Mouse (Mus musculus): ENCODE data around the gene Cers5.

DNA sequence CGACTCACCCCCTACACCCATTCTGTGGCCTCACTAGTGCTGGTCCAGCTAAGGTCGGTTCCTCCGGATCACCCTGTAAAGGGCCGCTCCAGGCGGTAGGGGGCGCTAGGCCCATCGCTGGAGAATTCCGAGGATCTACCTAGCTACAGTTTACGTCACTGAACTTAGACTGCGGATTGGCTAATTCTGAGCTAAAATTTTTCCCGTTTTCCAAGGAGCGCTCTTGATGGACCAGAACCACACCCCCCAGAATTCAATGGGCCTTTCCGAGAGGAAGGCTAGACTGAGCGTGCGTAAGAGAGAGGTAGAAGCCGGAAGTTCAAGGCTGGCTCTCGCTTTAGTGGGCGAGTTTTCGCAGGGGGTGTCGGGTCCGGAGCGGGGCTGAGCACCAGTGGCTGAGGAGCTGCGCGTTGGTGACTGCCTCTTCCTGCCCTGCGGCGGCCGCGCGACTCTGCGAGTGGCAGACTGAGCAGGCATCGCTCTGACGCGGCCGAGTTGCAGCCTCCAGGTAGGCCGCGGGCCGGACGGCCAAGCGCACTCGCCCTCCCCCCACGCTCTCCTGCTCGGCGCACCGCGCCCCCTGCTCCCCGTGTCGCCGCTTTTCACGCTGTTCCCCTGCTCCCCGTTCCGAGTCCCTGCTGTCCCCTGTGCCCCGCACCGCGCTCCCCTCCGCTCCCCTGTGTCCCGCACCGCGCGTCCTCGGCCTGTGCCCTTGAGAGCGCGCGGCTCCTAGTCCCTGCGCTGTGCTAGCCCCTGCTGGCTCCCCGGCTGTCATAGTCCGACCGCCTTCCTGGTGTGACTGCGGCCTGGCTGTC, 47.1 kb downstream of the Cers5 start, which contains the start of gene Cox14:
- peak; percentile 65 for TF ChIP-seq POLR2A (IDR thresholded peaks at IDR 0.05; ENCODE audit: insufficient read depth, low read depth, low read length)
- peak; percentile 90 for TF ChIP-seq CTCF (IDR thresholded peaks at IDR 0.05; ENCODE audit: insufficient read depth, low read depth, low read length)
